Mouse (Mus musculus): ENCODE measurements around the gene Cacna1d.

Cacna1d gene

DNA sequence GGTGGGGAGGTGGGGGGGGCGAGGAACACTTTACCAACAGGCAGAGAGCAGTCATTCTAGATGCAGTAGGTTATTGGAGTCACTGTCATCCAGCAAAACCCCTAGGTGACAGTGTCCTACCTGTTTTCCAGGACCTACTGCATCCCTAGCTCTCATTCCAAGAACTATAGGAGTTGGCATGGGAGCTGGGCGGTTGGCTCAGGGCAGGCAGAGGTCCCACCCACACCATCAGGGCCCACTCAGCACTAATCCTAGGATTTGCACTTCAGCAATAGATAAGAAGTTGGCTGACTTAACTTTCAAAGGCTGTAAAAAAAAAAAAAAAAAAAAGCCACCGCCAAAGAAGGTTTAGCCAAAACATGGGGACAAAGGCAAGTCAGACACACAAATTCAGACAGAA lies 285.4 kb downstream of the Cacna1d start:
- no peak for DNase-seq (ENCODE audit: low spot score)

DNA sequence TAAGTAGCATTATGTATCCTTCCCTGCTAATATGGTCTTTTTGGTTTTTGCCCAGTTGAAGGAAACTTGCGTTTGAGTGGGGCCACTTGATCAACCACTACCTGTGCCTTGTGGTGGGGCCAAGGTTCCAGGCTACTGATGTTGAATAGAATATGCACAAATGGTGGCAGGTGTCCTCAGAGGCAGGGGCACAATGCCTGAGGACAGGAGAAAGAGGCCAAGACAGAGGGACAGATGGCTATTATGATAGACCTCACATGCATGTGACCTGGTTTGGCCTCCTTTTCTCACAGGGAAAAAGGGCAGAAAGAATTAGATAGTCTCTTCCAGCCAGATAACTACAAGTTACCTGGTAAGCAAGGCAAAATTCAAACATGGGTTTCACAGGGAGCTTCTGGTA lies 286.7 kb downstream of the Cacna1d start:
- no peak for DNase-seq (ENCODE audit: low spot score)

DNA sequence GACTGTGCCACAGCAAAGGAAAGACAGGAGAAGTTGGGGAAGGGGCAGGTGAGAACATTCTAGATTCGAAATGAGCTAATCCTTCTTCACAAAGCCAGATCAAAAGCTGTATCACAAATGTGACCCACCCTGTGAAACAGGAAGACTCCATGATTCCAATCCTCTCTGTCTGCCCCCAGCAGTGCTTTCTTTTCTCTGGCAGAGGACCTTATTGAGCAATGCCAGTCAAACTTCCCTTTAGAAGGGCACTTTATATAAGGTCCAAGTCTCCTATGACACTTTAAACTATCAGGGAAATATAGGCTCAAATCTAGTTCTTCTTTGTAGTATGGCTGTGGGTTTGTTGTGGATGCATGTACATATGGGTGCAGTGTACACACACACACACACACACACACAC lies 290.9 kb downstream of the Cacna1d start:
- DNase-seq (ENCODE audit: low spot score) = no peak

DNA sequence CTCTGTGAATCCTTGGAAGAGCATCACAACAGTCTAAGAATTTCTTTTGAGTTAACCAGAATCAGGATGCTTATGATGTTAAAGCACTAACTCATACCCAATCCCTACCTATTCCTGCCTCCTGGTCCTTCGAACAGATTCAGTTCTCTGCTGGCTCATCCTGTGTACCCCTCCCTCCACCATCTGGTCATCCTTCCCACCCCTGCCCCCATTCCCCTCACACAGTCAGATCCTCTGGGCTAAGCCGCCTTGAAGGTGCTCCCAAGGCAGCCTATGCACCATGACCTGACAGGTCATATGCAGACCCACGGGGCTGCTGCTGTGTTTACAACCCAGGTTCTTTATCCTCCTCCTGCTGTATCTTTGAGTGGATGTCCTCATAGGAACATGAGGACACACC lies 292.4 kb downstream of the Cacna1d start:
- DNase-seq (ENCODE audit: low spot score) = no peak

DNA sequence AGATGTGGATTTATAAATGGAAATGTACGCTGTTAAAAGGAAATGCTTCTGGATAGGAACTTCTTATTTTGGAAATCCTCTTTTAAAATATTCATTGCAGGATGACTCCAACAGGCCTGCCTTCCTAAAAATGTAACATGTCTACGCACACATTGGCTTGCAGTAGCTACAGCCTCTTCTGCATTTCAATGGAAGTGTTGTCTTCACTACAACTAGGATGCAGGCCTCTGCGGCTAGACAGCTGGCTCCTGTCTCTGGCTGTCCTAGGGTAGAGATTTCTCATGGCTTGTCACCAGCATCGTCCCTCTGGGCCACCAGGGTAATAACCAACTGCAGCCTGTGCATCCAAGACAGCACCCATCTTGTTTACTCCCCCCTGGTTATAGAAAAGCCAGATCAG lies 293.1 kb downstream of the Cacna1d start:
- DNase-seq (ENCODE audit: low spot score) = no peak

DNA sequence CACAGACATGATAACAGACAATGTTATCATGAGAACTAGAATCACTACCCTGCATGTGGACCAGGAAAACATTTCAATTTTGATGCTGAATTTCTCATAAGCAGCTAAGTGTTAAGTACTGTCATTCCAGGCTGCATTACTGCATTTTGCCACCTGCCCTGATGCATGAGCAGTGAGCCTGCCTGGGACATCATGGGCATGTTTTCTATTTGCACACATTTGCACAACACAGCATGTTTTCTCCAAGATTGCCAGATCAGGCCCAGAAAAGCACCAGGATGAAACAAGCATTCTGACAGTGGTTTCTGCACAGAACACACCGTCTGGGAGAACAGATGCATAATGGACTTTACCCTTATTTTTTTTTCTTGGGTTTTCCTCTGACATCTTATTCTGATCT lies 294.3 kb downstream of the Cacna1d start:
- DNase-seq (ENCODE audit: low spot score) = no peak

DNA sequence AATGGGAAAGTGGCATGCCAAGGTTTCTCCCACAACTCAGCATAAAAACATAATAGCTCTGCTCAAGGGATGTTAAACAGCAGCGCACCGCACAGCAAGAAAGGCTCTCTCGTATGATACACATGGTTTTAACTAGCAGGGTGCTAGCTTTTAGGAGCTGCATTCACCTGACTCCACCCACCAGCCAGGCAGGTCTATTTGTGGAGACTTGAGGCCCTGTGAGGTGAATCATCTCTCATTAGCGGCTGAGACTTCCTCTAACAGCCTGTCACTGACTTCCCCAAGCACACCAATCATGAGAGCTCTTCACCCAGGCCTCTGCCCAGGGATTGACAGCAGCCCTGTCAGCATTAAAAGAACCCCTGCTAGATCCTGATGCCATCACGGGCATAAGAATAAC lies 295.0 kb downstream of the Cacna1d start:
- DNase-seq (ENCODE audit: low spot score) = no peak

DNA sequence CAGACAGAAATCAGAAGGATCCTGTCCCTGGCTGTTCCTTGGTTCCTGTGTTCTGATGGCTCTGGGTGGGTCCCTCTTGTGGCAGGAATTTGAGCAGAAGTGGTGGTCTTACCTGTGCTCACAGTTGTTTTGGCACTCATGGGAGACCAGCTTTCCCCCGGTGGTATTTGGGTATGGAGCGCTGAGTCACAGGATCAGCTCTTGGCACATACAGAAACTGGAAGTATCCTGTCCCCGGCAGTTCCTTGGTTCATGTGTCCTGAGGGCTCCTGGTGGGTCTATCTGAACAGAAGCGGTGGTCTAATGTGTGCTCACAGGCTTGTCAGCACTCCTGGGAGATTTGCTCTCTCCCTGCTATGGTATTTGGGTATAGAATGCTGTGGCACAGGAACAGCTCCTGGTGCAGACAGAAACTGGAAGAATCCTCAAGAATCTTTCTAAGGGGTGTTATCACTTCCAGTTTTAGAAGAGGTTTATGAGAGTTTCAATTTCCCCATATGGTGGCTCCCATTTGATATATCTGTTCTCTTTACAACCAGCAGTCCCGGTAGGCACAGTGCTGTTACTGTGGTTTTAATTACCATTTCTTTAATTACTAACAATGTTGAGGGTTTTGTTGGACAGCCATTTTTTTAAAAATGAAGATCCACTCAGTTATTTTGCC lies 300.8 kb downstream of the Cacna1d start:
- no peak for DNase-seq (ENCODE audit: low spot score)

DNA sequence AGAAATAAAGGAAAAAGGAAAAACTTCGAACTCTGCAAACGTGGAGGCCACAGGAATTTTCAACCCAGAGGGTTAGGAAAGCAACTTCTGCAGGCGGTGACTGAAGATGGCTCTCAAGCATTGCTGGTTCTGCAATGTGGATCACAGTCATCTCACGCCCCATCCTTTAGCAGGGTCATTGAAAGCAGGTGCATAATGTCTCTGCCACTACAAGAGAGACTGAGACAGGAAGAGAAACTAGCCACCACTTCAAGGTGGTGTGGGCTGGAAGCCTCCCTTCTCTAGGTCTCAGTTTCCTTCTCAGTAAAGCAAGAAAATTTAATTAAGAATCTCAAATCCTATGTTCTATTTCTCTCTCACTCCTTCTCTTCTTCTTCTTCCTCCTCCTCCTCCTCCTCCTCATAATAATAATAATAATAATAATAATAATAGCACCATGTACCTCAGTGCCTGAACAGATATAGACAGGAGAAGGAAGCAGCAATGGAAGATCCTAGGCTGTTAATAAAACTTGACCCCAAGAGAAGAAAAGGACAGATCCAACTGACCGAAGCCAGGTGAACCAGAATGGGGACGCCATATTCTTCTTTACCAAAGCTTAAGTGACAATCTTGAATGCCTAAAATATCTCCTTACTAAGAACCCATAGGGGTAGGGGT lies 305.5 kb downstream of the Cacna1d start:
- DNase-seq (ENCODE audit: low spot score) = no peak

DNA sequence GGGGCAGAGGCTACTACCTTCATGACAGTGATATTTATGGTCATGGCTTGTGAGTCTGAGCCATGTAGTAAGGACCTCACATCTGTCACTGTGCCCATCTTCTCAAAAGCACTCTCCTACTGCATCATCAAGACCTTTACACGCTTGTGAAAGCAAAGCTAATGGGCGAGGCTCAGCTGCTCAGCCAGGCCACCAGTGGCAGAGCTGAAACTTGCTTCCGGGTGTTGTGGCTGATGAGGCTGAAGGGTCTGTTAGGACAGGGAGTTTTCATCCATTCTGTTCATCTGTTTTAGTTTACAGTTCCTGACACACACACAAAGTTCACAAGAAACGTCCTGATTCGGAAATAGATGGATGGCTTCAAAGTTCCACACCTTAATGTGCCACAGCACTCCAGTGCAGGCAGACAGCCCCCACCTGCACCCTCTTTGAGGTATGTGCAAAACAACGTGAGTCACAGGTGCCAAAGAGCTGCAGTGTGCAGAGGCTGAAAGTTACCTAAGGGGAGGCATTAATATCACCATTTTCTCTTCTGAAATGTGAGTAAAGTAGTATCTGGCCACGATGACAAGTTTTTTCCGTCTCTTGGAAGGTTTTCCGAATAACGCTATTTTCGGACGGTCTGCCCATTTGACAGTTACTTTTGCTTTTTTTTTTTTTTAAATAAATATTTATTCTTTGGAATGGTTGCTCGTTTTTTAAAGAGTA lies 306.7 kb downstream of the Cacna1d start:
- DNase-seq (ENCODE audit: low spot score) = no peak

DNA sequence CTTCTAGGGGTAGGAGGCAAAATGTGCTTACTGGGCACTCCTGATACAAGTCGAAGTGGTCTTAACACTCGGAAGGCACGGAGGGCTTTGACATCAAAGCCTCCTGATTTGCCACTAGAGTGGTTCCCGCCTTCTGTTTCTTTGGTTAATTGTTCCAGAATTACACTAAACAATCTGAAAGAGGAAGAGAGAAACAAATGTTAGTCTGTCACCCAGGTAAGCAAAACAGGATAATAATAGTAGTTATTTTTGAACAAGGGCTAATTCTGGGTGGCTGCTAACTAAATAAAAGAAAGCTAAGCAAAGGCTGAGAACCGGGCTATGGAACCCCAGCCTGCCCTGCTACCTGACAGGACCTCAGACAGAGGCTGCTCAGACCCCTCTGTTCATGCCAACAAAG lies 307.2 kb downstream of the Cacna1d start:
- no peak for DNase-seq (ENCODE audit: low spot score)

DNA sequence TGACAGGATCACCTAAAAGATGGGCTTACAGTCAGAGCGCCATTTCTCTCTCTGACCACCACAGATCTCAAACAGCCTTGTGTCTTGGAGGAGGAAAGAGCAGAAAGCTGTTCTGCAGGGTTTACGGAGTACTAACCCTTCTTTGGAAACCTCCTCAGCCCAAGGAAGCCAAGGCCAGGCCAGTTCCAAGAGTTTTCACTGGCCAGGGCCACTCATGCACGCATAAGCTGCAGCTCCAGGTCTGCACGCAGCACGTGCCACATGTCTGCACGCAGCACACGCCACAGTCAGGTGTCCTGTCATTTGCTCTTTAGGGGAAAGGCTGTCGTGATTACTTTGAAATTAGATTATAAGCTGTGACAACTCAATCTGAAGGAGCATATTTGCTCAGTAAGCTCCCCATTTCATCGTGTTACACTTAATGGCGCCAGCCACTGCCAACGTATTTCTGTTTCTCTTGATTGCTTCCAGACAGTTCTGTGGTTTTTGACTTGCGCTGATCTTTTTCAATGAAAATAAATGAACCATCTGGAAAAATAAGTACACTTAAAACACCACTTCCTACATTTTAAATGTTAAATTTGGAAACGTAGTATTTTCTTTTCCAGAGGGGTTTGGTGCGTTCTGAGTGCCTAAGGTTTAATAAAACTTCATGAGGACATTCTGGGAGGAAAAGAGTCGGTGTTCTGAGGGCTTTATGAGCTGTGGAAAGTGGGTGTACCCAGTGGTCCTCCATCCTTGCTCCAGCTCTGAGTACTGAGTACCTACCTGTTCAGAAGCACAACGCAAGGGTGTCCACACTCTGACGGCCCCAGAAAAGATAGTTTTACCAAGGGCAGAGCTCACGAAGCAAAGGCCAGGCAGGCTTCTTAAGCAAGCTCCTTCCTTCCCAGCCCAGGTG lies 308.4 kb downstream of the Cacna1d start:
- DNase-seq (ENCODE audit: low spot score) = no peak

DNA sequence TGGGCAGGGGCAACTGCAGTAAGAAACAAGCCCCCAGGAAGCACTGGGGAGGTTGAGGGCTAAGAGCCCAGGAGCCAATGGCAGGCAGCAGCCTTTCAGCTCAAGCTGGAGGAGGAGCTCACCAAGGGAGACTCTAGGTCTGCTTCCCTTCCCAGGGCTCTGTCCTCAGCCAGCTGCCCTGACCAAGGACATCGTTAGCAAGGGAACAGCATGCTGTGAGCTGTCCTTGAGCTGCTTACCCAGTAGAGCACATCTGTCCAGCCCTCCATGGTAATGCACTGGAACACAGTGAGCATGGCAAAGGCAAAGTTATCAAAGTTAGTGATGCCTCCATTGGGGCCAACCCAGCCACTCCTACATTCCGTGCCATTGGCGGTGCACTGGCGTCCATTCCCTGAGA lies 312.9 kb downstream of the Cacna1d start:
- peak; percentile 41 for DNase-seq (ENCODE audit: low spot score)

DNA sequence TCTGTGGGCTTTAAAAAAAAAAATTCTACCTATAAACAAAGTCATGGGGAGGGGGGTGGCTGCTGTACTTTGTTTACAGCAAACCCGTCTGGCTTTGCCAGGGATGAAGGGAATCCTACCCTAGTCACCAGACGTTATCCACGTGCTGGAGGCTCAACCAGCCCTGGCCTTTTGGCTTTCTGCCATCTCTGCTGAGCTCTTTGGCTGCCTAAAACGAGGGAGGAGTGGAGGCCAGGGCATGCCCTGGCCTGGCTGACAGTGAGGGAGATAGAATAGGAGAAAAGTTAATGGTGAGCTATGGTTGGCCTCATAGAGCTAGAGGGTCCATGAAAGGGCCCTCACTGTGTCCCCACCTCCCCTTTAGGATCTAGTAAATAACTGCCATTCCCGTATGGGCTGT lies 313.4 kb downstream of the Cacna1d start:
- DNase-seq (ENCODE audit: low spot score) = peak; percentile 51

DNA sequence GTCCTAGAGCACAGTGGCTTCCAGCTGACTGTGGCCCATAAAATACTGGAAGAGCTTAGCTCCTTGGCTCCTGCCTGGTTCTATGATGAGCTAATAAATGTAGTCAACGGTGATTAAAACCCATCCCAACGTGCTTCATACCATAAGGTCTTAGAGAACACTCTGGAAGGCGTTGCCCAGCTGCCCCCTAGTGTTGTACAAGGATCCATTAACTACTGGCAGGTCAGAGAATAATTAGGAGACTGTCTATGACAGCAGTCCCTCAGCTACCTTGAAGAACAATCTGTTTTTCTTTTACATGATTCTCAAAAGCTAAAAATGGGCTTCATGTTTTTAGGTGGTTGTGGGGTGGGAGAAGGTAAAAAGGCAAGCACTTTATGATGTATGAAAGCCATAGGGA lies 315.9 kb downstream of the Cacna1d start:
- DNase-seq (ENCODE audit: low spot score) = no peak

DNA sequence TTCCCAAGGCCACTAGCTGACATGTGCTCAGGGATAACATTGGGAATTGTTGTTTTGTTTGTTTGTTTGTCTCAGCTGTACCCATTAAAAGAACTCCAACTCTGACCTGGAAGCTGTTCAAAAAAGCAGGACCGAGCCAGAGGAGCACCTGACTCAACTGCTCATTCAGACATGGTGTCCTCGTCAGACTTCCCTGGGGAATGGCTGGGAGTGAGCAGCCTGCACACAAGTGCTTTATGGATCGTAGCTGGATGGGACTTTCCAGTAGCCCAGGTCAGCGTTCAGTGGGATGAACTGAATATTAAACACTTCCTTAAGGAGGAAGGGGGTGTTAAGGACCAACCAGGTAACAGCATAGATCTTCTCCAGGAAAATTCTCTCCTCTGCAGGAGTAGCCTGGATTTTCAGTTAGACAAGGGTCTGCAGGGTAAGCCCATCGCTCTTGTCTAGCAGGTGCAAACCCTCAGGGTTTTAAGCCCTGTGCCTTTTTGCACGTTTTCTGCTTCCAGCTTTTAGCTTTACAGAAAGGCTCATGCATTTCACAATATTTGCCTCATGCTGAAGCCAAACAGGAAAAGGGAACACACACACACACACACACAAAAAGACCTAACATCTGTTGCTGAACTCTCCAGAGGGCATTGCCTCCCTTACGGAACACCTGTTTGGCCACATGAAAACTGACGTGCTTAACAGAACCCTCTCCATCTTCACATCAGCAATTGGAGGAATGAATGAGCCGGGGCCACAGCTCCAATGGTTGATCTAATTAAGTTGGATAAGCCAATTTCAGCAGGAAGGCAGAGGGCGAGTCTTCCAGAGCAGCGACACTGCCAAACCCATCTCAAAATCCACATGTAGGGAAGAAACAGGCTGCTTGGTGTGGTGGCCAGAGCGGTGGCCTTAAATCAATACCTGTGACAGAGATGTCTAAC lies 318.2 kb downstream of the Cacna1d start:
- DNase-seq (ENCODE audit: low spot score) = no peak

DNA sequence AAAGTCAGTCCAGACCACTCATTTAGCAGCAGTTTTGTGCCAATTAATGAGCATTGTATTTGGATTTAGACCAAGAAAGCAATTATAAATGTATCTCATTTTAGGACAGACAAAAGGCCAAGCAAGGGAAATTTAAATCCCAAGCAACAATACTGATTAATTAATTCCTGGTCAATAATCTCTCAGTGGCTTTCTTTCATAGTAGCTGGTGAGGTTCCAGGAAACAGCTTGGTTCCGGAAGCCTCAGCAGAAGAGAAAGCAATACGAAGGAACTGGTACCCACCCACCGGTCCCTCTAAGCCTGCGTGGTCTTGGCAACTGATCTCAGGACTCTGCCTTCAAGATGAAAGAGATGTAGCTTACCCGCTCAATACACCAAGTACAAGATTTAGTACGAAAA lies 319.7 kb downstream of the Cacna1d start:
- DNase-seq (ENCODE audit: low spot score) = no peak

DNA sequence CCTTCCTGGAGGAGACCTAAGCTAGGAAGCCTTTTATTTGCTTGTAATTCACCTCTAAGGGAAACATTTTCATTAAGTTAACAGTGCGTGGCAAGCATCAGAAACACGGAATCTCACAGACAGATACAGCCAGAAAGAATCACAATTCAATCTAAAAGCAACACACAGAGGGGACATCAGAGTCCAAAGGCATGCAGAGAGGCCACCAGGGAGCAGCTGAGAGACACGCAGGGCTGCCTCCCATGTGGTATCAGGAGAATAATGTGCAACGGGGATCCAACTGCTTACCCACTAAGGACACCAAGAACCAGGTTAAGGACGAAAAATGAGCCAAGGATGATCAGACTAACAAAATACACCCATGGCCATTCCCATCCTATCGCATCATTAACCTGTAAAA lies 320.2 kb downstream of the Cacna1d start:
- no peak for DNase-seq (ENCODE audit: low spot score)

DNA sequence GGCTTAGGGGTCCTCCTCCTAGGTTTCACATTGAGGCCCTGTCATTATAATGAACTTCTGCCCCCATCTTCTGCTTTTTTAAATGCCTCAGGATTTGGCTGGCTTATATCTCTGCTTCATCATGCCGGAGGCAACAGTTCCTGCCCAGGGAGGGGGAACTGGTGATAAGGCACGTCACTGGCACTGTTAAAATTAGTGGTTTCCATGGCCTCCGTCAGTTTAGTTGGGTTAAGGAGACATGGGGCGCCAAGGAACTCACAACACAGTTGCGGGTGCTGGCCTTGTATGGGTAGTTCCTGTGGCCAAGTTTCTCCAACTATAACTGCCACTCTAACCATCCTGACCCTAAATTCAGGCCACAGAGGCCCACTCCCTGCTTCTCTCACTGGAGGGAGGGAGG lies 321.8 kb downstream of the Cacna1d start:
- no peak for DNase-seq (ENCODE audit: low spot score)

DNA sequence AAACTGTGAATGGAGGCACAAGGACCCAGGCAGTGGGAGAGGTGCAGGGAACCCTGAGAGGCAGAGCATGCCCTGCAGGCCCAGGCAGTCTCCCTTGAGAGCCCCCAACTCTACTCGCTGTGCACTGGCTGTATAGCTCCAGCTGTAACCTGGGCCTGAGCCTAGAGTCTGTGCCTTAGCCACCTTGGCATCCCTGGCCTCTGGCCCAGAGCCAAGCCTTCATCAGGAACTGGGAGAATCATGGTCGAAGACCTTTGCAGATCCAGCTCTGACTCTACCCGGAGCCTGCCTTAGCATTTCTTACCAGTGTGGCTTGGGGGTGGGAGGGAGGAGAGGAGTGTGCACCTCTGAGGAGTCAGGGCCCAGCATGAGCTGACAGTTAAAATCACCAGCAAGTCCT lies 322.4 kb downstream of the Cacna1d start:
- DNase-seq (ENCODE audit: low spot score) = no peak

DNA sequence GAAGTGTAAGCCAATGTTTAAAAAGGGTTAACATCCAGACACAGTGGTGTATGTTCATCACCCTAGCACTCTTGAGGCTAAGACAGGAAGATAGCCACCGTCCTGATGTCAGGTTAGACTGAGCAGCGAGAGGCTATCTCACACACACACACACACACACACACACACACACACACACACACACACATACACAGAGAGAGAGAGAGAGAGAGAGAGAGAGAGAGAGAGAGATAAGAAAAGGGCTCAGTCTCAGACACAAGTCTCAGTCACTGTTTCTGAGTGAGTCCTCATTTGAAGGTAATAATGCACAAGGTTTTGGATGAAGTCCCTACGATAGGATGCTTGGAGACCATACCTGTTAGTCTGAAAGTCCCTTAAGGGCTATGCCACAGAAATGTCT lies 322.9 kb downstream of the Cacna1d start:
- no peak for DNase-seq (ENCODE audit: low spot score)

Data from ovary, postnatal 36 days (tissue).